22 mouse cellular contexts compared by ENCODE assay signal in genomic region chr13:43112707-43113106, GRCm38 (mm10). TPM values are rescaled to one million over a fixed set of nuclear protein-coding genes. Genes with fewer than 3 reads are reported as not detected.
DNase-seq lines count a peak whose midpoint lies in the region; ATAC-seq and TF ChIP-seq lines count a peak whose summit lies in the region.
"Had no signal": no experiment of that assay in that cellular context is flagged by ENCODE, and none has a peak within 500 bp of the region (broad histone marks: within the 10 kb centered on the region; RNA-seq: fewer than 3 reads in every experiment).

No protein-coding gene starts in this region.

- H3K4me3 ChIP-seq in forebrain, postnatal 0 days (ENCODE audit: low read depth, low read length): no peak overlapping the region
- no peak overlapping the region for H3K4me3 ChIP-seq in forebrain, embryonic 14.5 days (ENCODE audit: low read depth, low read length)
- H3K4me3 ChIP-seq: embryonic facial prominence, embryonic 10.5 days; embryonic facial prominence, embryonic 13.5 days; erythroblast, embryonic 14.5 days; heart, adult 2 months; heart, embryonic 10.5 days; hindbrain, embryonic 10.5 days had no signal

- no peak overlapping the region for H3K4me2 ChIP-seq in forebrain, postnatal 0 days (ENCODE audit: low read depth)
- H3K4me2 ChIP-seq in forebrain, embryonic 14.5 days (ENCODE audit: low read length): no peak overlapping the region
- H3K4me2 ChIP-seq: embryonic facial prominence, embryonic 13.5 days; hindbrain, embryonic 14.5 days had no signal

- TF ChIP-seq CTCF in forebrain, postnatal 0 days (IDR thresholded peaks at IDR 0.05; ENCODE audit: low read depth): no peak

- 0 out of 2 replicates have a peak overlapping the region, but pooled peaks have one; percentile 3 for H3K27ac ChIP-seq in forebrain, postnatal 0 days (ENCODE audit: low read depth, low read length)
- no peak overlapping the region for H3K27ac ChIP-seq in forebrain, embryonic 14.5 days (ENCODE audit: low read depth, low read length)
- H3K27ac ChIP-seq: embryonic facial prominence, embryonic 10.5 days; embryonic facial prominence, embryonic 13.5 days; heart, adult 2 months; heart, embryonic 10.5 days; hindbrain, embryonic 10.5 days; hindbrain, embryonic 14.5 days had no signal

- no peak for ATAC-seq in forebrain, postnatal 0 days
- ATAC-seq in forebrain, embryonic 14.5 days: no peak
- peak; percentile 58; the same call in 1 of the 2 replicates for ATAC-seq in common myeloid progenitor, adult 5-6 weeks (replicated peaks; ENCODE audit: low read depth, poor library complexity, severe bottlenecking)
- ATAC-seq in megakaryocyte progenitor cell, adult 5-6 weeks (replicated peaks; ENCODE audit: poor library complexity): 0 out of 2 replicates have a peak, but pooled peaks have one; percentile 14
- ATAC-seq: intestine, postnatal 0 days; Patski had no signal

- no peaks in the 10 kb centered on the region for H3K27me3 ChIP-seq in forebrain, postnatal 0 days (ENCODE audit: insufficient read depth, low read length)
- H3K27me3 ChIP-seq in forebrain, embryonic 14.5 days (replicated peaks; ENCODE audit: control insufficient read depth, insufficient read depth, low read length): no peaks in the 10 kb centered on the region
- H3K27me3 ChIP-seq: CH12.LX; embryonic facial prominence, embryonic 13.5 days; Patski had no signal

- no peak overlapping the region for H3K9ac ChIP-seq in forebrain, postnatal 0 days
- H3K9ac ChIP-seq in forebrain, embryonic 14.5 days (ENCODE audit: low read length): no peak overlapping the region
- H3K9ac ChIP-seq: embryonic facial prominence, embryonic 13.5 days; hindbrain, embryonic 14.5 days had no signal

- DNase-seq in forebrain, postnatal 0 days: no peak
- no peak for DNase-seq in forebrain, embryonic 14.5 days (ENCODE audit: low spot score)
- DNase-seq in 416B (ENCODE audit: low read depth): peak; percentile 2
- no peak for DNase-seq in cerebellum, adult 11-12 months
- DNase-seq: adrenal gland, postnatal 10 days; adrenal gland, postnatal 36 days; embryo, embryonic 11 days; gastrocnemius, postnatal 25 days; heart, adult 2 months; kidney, adult 2 months had no signal

- no peaks in the 10 kb centered on the region for H3K9me3 ChIP-seq in forebrain, postnatal 0 days (ENCODE audit: low read length)
- no peaks in the 10 kb centered on the region for H3K9me3 ChIP-seq in forebrain, embryonic 14.5 days (replicated peaks; ENCODE audit: control insufficient read depth, low read length)
- H3K9me3 ChIP-seq: G1E; heart, embryonic 10.5 days had no signal

- peaks cover 6% of the 10 kb centered on the region; the same call in 1 of the 2 replicates for H3K4me1 ChIP-seq in forebrain, postnatal 0 days (ENCODE audit: insufficient read depth)
- no peaks in the 10 kb centered on the region; the same call in 1 of the 2 replicates for H3K4me1 ChIP-seq in forebrain, embryonic 14.5 days (ENCODE audit: control insufficient read depth, insufficient read depth, low read length)
- H3K4me1 ChIP-seq: embryonic facial prominence, embryonic 13.5 days had no signal

- H3K36me3 ChIP-seq in forebrain, postnatal 0 days (ENCODE audit: insufficient read depth): no peaks in the 10 kb centered on the region
- no peaks in the 10 kb centered on the region for H3K36me3 ChIP-seq in forebrain, embryonic 14.5 days (ENCODE audit: control insufficient read depth, insufficient read depth, low read length)
- H3K36me3 ChIP-seq: embryonic facial prominence, embryonic 10.5 days; embryonic facial prominence, embryonic 13.5 days; G1E; heart, embryonic 10.5 days; hindbrain, embryonic 10.5 days had no signal

- WGBS in forebrain, postnatal 0 days: 59% methylated on average over 3 of the region's 3 CpGs
- 82% methylated on average over 3 of the region's 3 CpGs for WGBS in forebrain, embryonic 14.5 days

RNA-seq across cellular contexts. Expression of gene Tbc1d7, which starts 58.6 kb away (rescaled TPM):
- total RNA-seq in forebrain, postnatal 0 days (2014; rRNA removed): 40.0 and 41.6 TPM in 2 replicates
- 69.0 and 84.8 TPM in 2 replicates for polyA plus RNA-seq in forebrain, postnatal 0 days (2015; fragmentation: Nextera tagmentation; extraction: Ambion mirVana)
- polyA plus RNA-seq in forebrain, embryonic 14.5 days (2014; fragmentation: Nextera tagmentation; extraction: Ambion mirVana): 86.9 and 101 TPM in 2 replicates
- total RNA-seq in common myeloid progenitor, adult 5-6 weeks (2017): 8.6 and 17.1 TPM in 2 replicates
- total RNA-seq in megakaryocyte progenitor cell, adult 5-6 weeks (2015): 22.8 and 28.9 TPM in 2 replicates
- 6.5 and 6.6 TPM in 2 replicates for total RNA-seq in megakaryocyte progenitor cell, adult 5-6 weeks (2017)

Comparison
In these comparisons a context has a peak if more than half of its experiments do, and no peak if none do; other contexts are left out.
1. ATAC-seq: peak in common myeloid progenitor, adult 5-6 weeks (single experiment) and megakaryocyte progenitor cell, adult 5-6 weeks (single experiment); none in forebrain, postnatal 0 days (single experiment) and forebrain, embryonic 14.5 days (single experiment).